Mouse (Mus musculus) intestine, postnatal 0 days (tissue): Measurements from ENCODE around the gene G3bp1. TPM values are rescaled to one million over a fixed set of nuclear protein-coding genes. Genes with fewer than 3 reads are reported as not detected.

Source experiments
- ATAC-seq: fragments of 200-750 bp; cut with Nextera tagmentation; 2 replicates; pipeline ENCODE4 v1.8.0; 2017; ENCODE audit warnings: mild to moderate bottlenecking, moderate TSS enrichment, moderate library complexity
- H3K27ac ChIP-seq: fragments of 300-500 bp; sonication (generic); 2 replicates; pipeline ENCODE4 v1.5.1; 2014; ENCODE audit warnings: mild to moderate bottlenecking, low read depth, low read length, moderate library complexity
- H3K27me3 ChIP-seq: fragments of 300-500 bp; sonication (generic); replicated peaks from 2 replicates; pipeline ENCODE4 v1.6.1; 2014; ENCODE audit warnings: low read length, mixed read lengths; ENCODE audit not compliant: control insufficient read depth, insufficient read depth
- H3K36me3 ChIP-seq: fragments of 300-500 bp; sonication (generic); 2 replicates; pipeline ENCODE4 v1.6.1; 2014; ENCODE audit warnings: mild to moderate bottlenecking, moderate library complexity; ENCODE audit not compliant: control insufficient read depth, insufficient read depth
- H3K4me1 ChIP-seq: fragments of 300-500 bp; sonication (generic); replicated peaks from 2 replicates; pipeline ENCODE4 v1.6.1; 2014; ENCODE audit warnings: antibody characterized with exemption, low read length, mixed read lengths; ENCODE audit not compliant: control insufficient read depth, insufficient read depth
- H3K4me2 ChIP-seq: fragments of 300-500 bp; sonication (generic); replicated peaks from 2 replicates; pipeline ENCODE4 v1.6.1; 2014; ENCODE audit warnings: low read depth, mild to moderate bottlenecking, moderate library complexity
- H3K4me3 ChIP-seq: fragments of 300-500 bp; sonication (generic); 2 replicates; pipeline ENCODE4 v1.5.1; 2014; ENCODE audit warnings: low read depth, low read length
- H3K9ac ChIP-seq: fragments of 300-500 bp; sonication (generic); 2 replicates; pipeline ENCODE4 v1.6.1; 2014; ENCODE audit warnings: mild to moderate bottlenecking, low read depth, low read length
- H3K9me3 ChIP-seq: fragments of 300-500 bp; sonication (generic); 2 replicates; pipeline ENCODE4 v1.6.1; 2016; ENCODE audit warnings: mixed run types; ENCODE audit not compliant: control insufficient read depth
- CTCF ChIP-seq: sonication (generic); IDR thresholded peaks from 2 replicates; pipeline ENCODE4 v1.5.1; 2016; ENCODE audit warnings: low read depth, mild to moderate bottlenecking, control low read depth, antibody characterized with exemption, moderate library complexity
- WGBS: fragments of 180-500 bp; shearing (Covaris S2); extraction: QIAGEN DNeasy Blood & Tissue Kit; methylation state at CpG from one replicate; pipeline ENCODE4 v1.1.7; 2014; 5-methylcytosine and 5-hydroxymethylcytosine counted together
- polyA plus RNA-seq: library from polyadenylated mRNA; unstranded; fragments of >200 nt; fragmentation: Nextera tagmentation; extraction: Ambion mirVana; gene quantifications from 2 replicates; pipeline ENCODE4 v1.2.1, GENCODE M21; 2015

Gene G3bp1
- polyA plus RNA-seq, 1 experiment from 2014 or later, result 41.0 TPM

DNA sequence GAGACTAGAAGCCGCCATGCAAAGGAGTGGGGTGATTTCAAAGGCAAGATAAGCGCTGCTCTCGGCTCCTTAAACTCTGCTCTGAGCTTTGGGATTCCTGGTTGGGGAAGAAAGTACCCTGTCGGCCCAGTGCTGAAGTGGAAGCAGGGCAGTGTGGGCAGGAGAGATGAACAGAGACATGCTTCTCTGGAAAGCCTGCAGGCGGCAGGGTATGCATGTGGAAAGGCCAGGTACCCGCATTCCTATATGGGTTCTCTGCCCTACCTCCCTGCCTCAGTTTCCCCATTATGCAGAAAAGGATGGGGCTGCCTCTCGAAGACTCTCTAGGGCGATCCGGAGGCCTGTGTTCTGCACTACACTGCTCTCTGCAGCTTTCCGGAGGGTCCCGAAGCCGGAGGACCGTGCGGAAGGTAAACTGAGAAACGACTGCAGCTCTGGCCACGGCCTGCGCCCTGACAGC, 8.9 kb upstream of the G3bp1 start:
- peak overlapping the region; percentile 96 for H3K4me2 ChIP-seq
- H3K27ac ChIP-seq, result peak overlapping the region; percentile 87
- H3K9me3 ChIP-seq, result no peaks in the 10 kb centered on the region
- H3K4me3 ChIP-seq, result peak overlapping the region; percentile 87
- H3K36me3 ChIP-seq, result no peaks in the 10 kb centered on the region
- peak; percentile 27 for ATAC-seq
- H3K4me1 ChIP-seq, result peaks cover 5% of the 10 kb centered on the region; the same call in 1 of the 2 replicates
- H3K9ac ChIP-seq, result peak overlapping the region; percentile 77
- no peaks in the 10 kb centered on the region for H3K27me3 ChIP-seq
- peak; percentile 66 for TF ChIP-seq CTCF
- under 1% methylated on average over 17 of the region's 17 CpGs for WGBS

DNA sequence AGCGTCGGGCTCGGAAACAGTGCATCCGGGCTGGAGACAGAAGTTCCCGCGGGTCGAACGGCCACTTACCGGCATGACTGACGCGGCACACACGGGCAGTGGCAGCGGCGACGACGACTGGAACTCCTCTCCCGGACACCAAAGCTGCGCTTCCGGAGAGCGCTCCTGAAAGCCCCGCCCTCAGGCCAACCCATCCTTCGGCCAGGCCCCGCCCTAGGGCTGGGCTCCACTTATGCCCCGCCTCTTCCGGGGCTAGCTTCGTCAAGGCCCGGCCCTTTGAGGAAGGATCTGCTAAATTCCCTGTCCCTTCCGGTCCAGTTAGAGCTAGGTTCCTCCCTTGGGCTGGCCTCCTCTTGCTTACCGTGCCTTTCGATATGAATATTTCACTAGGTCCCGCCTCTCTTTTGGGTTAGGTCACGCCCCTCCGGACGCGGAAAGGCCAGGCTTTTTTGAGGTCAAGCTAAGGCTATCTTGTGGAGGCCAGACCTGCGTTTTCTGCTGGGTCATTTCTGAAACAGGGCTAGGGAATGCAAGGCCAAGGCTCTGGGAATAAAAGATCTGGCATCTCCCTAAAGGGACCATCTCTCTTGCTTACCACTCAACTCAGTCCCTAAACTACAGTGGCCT, 8.4 kb upstream of the G3bp1 start, which contains the start of gene Atox1:
Gene Atox1 (minus strand): TSS at position 221 of the 627 bp plus-strand sequence.
- peak; percentile 94 for ATAC-seq
- H3K9me3 ChIP-seq, result no peaks in the 10 kb centered on the region
- H3K27me3 ChIP-seq, result no peaks in the 10 kb centered on the region
- H3K4me3 ChIP-seq, result peak within 1 kb of the TSS; percentile 87
- peak within 1 kb of the TSS; percentile 87 for H3K27ac ChIP-seq
- H3K4me1 ChIP-seq, result 0 out of 2 replicates have a peak, but pooled peaks cover 5% of the 10 kb centered on the region
- no peaks in the 10 kb centered on the region for H3K36me3 ChIP-seq
- 0% methylated on average over 36 of the region's 36 CpGs for WGBS
- H3K4me2 ChIP-seq, result peak within 1 kb of the TSS; percentile 96
- TF ChIP-seq CTCF, result no peak
- peak within 1 kb of the TSS; percentile 77 for H3K9ac ChIP-seq

DNA sequence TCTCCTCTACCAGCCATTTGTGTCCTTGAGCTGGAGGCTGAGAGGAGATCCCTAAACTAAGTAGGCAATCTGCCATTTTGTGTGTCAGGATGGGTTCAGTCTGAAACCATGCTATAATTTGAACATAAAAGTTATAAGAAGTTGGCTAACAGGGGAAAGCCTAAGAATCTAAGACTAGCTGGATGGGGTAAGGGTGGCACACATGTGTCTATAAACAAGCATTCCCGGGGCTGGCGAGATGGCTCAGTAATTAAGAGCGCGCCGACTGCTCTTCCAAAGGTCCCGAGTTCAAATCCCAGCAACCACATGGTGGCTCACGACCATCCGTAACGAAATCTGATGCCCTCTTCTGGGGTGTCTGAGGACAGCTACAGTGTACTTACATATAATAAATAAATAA, 7.3 kb upstream of the G3bp1 start:
- Histone ChIP-seq H3K4me1 (0 out of 2 replicates have a peak, but pooled peaks cover 5% of the 10 kb centered on the region), H3K9ac (no peak overlapping the region), H3K9me3 (no peaks in the 10 kb centered on the region), H3K27ac (no peak overlapping the region), H3K4me2 (no peak overlapping the region), H3K27me3 (no peaks in the 10 kb centered on the region), H3K4me3 (no peak overlapping the region), H3K36me3 (no peaks in the 10 kb centered on the region)
- no peak for ATAC-seq
- no peak for TF ChIP-seq CTCF
- 96% methylated on average over 9 of the region's 9 CpGs for WGBS

DNA sequence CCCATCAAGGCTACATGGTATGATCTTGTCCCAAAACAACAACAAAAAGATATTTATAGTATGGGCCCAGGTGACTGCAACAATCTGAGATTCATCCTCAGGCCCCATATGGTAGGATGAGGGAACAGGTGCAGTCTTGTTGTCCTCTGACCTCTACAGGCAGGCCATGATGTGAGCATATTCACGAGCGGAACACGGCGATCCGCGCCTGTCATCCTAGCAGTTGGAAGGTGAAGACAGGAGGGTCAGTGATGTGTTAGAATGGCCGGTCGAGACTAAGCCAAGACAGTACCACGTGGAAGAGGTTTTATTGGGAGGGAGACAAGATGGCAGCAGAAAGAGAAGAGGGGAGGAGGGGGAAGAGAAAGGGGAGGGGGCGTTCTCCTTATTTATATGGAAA, 4.8 kb upstream of the G3bp1 start:
- Histone ChIP-seq H3K4me1 (peaks cover 7% of the 10 kb centered on the region; the same call in 1 of the 2 replicates), H3K36me3 (no peaks in the 10 kb centered on the region), H3K27me3 (no peaks in the 10 kb centered on the region), H3K4me2 (peak overlapping the region; percentile 30; the same call in 1 of the 2 replicates), H3K9me3 (no peaks in the 10 kb centered on the region), H3K4me3 (no peak overlapping the region), H3K9ac (no peak overlapping the region), H3K27ac (peak overlapping the region; percentile 71)
- 39% methylated on average over 10 of the region's 10 CpGs for WGBS
- no peak for TF ChIP-seq CTCF
- no peak for ATAC-seq

DNA sequence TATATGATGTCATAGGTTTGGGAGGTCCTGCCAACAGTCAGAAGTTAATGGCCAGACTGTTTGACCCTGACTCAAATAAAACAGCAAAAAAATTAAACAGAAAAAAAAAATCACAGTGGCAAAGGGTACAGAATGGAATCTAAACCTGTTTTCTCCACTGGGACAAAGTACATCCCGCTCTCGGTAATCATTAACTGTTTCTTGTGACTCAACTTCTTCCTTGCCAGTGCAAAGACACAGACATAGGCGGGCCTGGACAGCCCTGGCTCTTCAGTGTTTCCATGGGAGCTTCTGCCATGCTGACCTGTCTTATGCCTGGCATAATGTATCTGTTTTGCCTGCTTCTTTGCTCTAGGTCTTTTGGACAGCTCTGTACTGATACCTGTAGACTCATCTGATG, 4.3 kb upstream of the G3bp1 start:
- Histone ChIP-seq H3K4me3 (no peak overlapping the region), H3K4me2 (peak overlapping the region; percentile 30; the same call in 1 of the 2 replicates), H3K9me3 (no peaks in the 10 kb centered on the region), H3K27ac (peak overlapping the region; percentile 71), H3K27me3 (no peaks in the 10 kb centered on the region), H3K36me3 (no peaks in the 10 kb centered on the region), H3K4me1 (peaks cover 7% of the 10 kb centered on the region; the same call in 1 of the 2 replicates), H3K9ac (no peak overlapping the region)
- no peak for ATAC-seq
- 42% methylated on average over 3 of the region's 3 CpGs for WGBS
- no peak for TF ChIP-seq CTCF

DNA sequence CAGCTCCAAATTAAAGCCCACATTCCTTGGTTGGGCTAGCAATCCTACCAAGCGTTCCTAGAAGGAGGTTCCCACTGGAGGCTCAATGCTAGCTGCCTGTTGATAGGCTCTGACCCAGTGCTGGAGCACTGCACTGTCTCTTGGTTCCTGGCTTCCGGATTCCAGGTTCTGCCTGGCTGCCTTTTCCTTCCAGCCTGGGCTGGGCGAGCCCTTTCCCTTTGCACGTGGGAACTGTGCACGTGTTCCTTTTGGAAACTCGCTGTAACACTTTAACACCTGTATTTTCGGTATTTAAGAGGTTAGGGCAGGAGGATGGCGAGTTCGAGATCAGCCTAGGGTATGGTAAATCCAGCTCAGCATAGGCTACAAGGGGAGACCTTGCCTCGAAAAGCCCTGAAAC, 1.5 kb upstream of the G3bp1 start:
- WGBS, result 54% methylated on average over 10 of the region's 10 CpGs
- no peak for TF ChIP-seq CTCF
- Histone ChIP-seq H3K4me2 (peak overlapping the region; percentile 66), H3K27me3 (no peaks in the 10 kb centered on the region), H3K36me3 (no peaks in the 10 kb centered on the region), H3K4me1 (peaks cover 11% of the 10 kb centered on the region; the same call in 1 of the 2 replicates), H3K9ac (no peak overlapping the region), H3K9me3 (no peaks in the 10 kb centered on the region), H3K4me3 (peak overlapping the region; percentile 37), H3K27ac (peak overlapping the region; percentile 87)
- no peak for ATAC-seq
